Mouse (Mus musculus) olfactory bulb, adult 2 months (tissue): ENCODE results near the gene Psrc1.

Experiments used
- CTCF ChIP-seq: fragments of 200-500 bp; IDR thresholded peaks from 2 replicates; pipeline ENCODE4 v1.5.1; 2012; ENCODE audit warnings: low read depth, mild to moderate bottlenecking, low read length, moderate library complexity; ENCODE audit not compliant: insufficient read depth
- POLR2A ChIP-seq: fragments of 200-500 bp; IDR thresholded peaks from 2 replicates; pipeline ENCODE4 v1.6.1; 2012; ENCODE audit warnings: mild to moderate bottlenecking, low read depth, low read length, moderate library complexity; ENCODE audit not compliant: insufficient read depth

GRCm38 (mm10) chr3:108348376-108348775 is 35.3 kb upstream of the Psrc1 start:
- no peak for TF ChIP-seq CTCF
- TF ChIP-seq POLR2A = no peak
